Mouse (Mus musculus) Patski (cell line): ENCODE data around the gene Il27. TPM values are rescaled to one million over a fixed set of nuclear protein-coding genes. Genes with fewer than 3 reads are reported as not detected.

Source experiments
- ATAC-seq: fragments of 100-300 bp; one replicate; pipeline ENCODE4 v1.8.0; 2021
- CTCF ChIA-PET: fragments of 350-600 bp; sonication (Branson Sonifier 250); formaldehyde crosslinking; loops from one replicate; lab custom pipeline; 2022; ENCODE audit warnings: inconsistent platforms; lab: Charles Lee
- POLR2A ChIA-PET: fragments of 350-600 bp; sonication (Branson Sonifier 250); formaldehyde crosslinking; loops from one replicate; lab custom pipeline; 2022; ENCODE audit warnings: antibody characterized with exemption, inconsistent platforms; lab: Charles Lee
- DNase-seq: peaks from one replicate; pipeline ENCODE4 v3.0.0-alpha.2; 2011; ENCODE audit warnings: low read depth, low spot score
- H3K27me3 ChIP-seq: fragments of 371-371 bp; one replicate; pipeline ENCODE4 v1.5.1; 2021
- CTCF ChIP-seq: fragments of 100-300 bp; IDR thresholded peaks from one replicate; pipeline ENCODE4 v1.5.1; 2021
- in situ Hi-C: fragments of 300-500 bp; cut with MboI; formaldehyde crosslinking; loops from 3 replicates; pipeline ENCODE4 v1.11.1; 2018; ENCODE audit warnings: low pct_unique_long_range_greater_than_20kb, mixed read lengths
- polyA plus RNA-seq: library from polyadenylated mRNA; unstranded; gene quantifications from one replicate; pipeline ENCODE4 v1.2.3, GENCODE M21; 2021

Il27 gene
- polyA plus RNA-seq, 1 experiment from 2014 or later, result 0.68 TPM

DNA sequence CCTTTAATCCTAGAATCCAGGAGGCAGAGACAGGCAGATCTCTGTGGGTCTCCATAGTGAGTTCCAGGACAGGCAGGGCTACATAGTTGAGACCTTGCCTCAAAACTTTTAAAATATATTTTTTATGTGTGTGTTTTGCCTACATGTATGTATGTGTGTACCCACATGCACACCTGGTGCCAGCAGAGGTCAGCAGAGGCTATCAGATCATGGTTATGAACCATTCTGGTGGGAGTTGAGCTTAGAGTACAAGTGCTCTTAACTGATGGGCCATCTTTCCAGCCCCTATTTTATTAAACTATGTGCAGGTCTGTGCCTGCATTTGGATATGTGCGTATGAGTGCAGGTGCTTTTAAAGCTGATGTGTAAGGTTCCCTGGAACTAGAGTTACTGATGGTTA is 39.9 kb downstream of the Il27 start:
- no peaks in the 10 kb centered on the region for H3K27me3 ChIP-seq

DNA sequence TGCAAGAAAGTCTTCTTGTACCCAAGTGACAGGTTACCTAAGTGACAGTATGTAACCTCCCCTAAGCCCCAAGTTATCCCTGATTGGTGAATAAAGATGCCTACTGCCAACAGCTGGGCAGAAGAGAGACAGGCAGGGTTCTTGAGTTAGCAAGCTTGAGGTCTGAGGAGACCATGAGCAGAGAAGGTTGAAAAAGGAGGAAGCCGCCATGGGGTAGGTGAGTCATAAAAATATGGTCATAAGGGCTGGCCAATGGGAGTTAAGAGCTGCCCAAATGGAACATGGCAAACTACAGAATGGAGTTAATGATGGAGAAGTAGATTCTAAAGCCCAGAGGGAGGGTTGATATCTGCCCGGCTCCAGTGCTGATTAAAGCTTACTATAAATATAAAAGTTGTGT is 49.1 kb downstream of the Il27 start:
- in situ Hi-C loops, result no loop called here
- POLR2A ChIA-PET, result no interaction called here
- CTCF ChIA-PET, result interaction anchor here (1.3 kb wide), 1 partner anchor 10 kb away, joined by 3 read pairs; no protein-coding TSS in a partner anchor
- TF ChIP-seq CTCF, result no peak
- DNase-seq (no peak), ATAC-seq (no peak)
- no peaks in the 10 kb centered on the region for H3K27me3 ChIP-seq

More for the DNA sequence above, 39.9 kb downstream of the Il27 start:
- ChIA-PET POLR2A (no interaction called here), CTCF (interaction anchor here (1.7 kb wide), 1 partner anchor 9 kb away, joined by 3 read pairs; no protein-coding TSS in a partner anchor)
- no peak for DNase-seq
- in situ Hi-C loops, result no loop called here
- TF ChIP-seq CTCF, result no peak
- no peak for ATAC-seq

DNA sequence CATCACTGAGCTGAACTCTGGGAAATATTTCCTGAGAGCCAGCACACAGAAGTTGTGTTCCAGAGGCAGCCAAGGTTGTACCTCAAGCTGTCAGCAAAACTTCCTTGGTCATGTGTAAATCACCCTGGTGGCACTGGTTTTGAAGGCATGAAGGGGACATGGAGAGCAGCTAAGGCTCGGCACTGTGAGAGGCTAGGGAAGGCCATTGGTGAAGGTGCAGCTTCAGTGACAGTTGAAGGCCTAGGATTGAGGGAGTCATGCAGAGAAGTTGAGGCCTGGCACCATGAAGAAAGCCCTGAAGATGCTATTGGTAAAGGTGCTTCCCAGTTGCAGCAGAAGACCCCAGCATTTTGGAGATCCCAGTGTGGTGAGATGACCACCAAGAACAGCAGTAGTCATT is 53.1 kb downstream of the Il27 start:
- DNase-seq (no peak), ATAC-seq (no peak)
- TF ChIP-seq CTCF, result no peak
- POLR2A ChIA-PET, result no interaction called here
- H3K27me3 ChIP-seq, result no peaks in the 10 kb centered on the region
- CTCF ChIA-PET, result no interaction called here
- in situ Hi-C loops, result no loop called here

Other genes starting within 250 kb of the Il27 start
- 0.95 TPM for gene Lat, start 225.4 kb downstream of the Il27 start, polyA plus RNA-seq
- 69.3 TPM for gene Spns1, start 217.5 kb downstream of the Il27 start, polyA plus RNA-seq
- gene Nfatc2ip, start 198.2 kb downstream of the Il27 start, polyA plus RNA-seq, result 8.9 TPM
- not detected for gene Cd19, start 180.1 kb downstream of the Il27 start, polyA plus RNA-seq
- 30.2 TPM for gene Rabep2, start 166.2 kb downstream of the Il27 start, polyA plus RNA-seq
- 0.10 TPM for gene Atp2a1, start 131.8 kb downstream of the Il27 start, polyA plus RNA-seq
- gene Sh2b1, start 119.5 kb downstream of the Il27 start, polyA plus RNA-seq, result 64.4 TPM
- gene Tufm, start 107.6 kb downstream of the Il27 start, polyA plus RNA-seq, result 159 TPM
- 113 TPM for gene Atxn2l, start 91.5 kb downstream of the Il27 start, polyA plus RNA-seq
- 322 TPM for gene Eif3c, start 28.5 kb downstream of the Il27 start, polyA plus RNA-seq
- 0.94 TPM for gene Apobr, start 10.0 kb downstream of the Il27 start, polyA plus RNA-seq
- gene Cln3, start 9.1 kb downstream of the Il27 start, polyA plus RNA-seq, result 2.6 TPM
- 138 TPM for gene Nupr1, start 35.9 kb upstream of the Il27 start, polyA plus RNA-seq
- gene Sgf29, start 54.4 kb upstream of the Il27 start, polyA plus RNA-seq, result 21.1 TPM
- gene Sult1a1, start 81.5 kb upstream of the Il27 start, polyA plus RNA-seq, result 0.62 TPM
- 102 TPM for gene Bola2, start 100.5 kb upstream of the Il27 start, polyA plus RNA-seq
- 14.8 TPM for gene Slx1b, start 100.8 kb upstream of the Il27 start, polyA plus RNA-seq
- gene Coro1a, start 112.8 kb upstream of the Il27 start, polyA plus RNA-seq, result 1.3 TPM
- 122 TPM for gene Mapk3, start 164.7 kb upstream of the Il27 start, polyA plus RNA-seq
- 3.0 TPM for gene Gdpd3, start 171.4 kb upstream of the Il27 start, polyA plus RNA-seq
- gene Ypel3, start 182.0 kb upstream of the Il27 start, polyA plus RNA-seq, result 109 TPM
- 0.49 TPM for gene Tbx6, start 186.5 kb upstream of the Il27 start, polyA plus RNA-seq
- 94.3 TPM for gene Ppp4c, start 197.6 kb upstream of the Il27 start, polyA plus RNA-seq
- 1.3 TPM for gene Fam57b, start 202.7 kb upstream of the Il27 start, polyA plus RNA-seq
- not detected for gene 4930451I11Rik, start 236.7 kb upstream of the Il27 start, polyA plus RNA-seq